Mouse (Mus musculus) erythroblast, embryonic 14.5 days (primary cell): Measurements from ENCODE around the gene Wdr18.

Source experiments
- GATA1 ChIP-seq: IDR thresholded peaks from 2 replicates; pipeline ENCODE4 v1.6.1; 2012; ENCODE audit warnings: low read length, inconsistent platforms, mixed read lengths
- TAL1 ChIP-seq: IDR thresholded peaks from 3 replicates; pipeline ENCODE4 v1.6.1; 2012; ENCODE audit warnings: low read length, inconsistent platforms, mixed read lengths

- no peak for TF ChIP-seq GATA1
- no peak for TF ChIP-seq TAL1
These were observed 3.3 kb upstream of the Wdr18 start for GRCm38 (mm10) chr10:79956643-79957154.
